Mouse (Mus musculus) frontal cortex, postnatal 25 days (tissue): Measurements from ENCODE around the gene Zfp526.

ENCODE experiments used
- DNase-seq, 2 experiments: peaks; one replicate each; pipeline ENCODE4 v3.0.0; 2022; ENCODE audit warnings: low spot score in 2 of 2

Zfp526 gene

GRCm38 (mm10) chr7:25221102-25221883 is at the start of gene Zfp526:
Gene Zfp526, plus strand, starts transcription at chr7:25221425.
- DNase-seq, result peak; percentile 90 to 95

GRCm38 (mm10) chr7:25172669-25173068 is 48.6 kb upstream of the Zfp526 start:
- DNase-seq, result no peak

- no peak for DNase-seq
These were observed 46.9 kb upstream of the Zfp526 start for GRCm38 (mm10) chr7:25174343-25174742.

GRCm38 (mm10) chr7:25178317-25178716 is 42.9 kb upstream of the Zfp526 start:
- DNase-seq, result no peak

GRCm38 (mm10) chr7:25178787-25179605 is 42.2 kb upstream of the Zfp526 start:
- DNase-seq, result no peak

GRCm38 (mm10) chr7:25179606-25180161 is 41.5 kb upstream of the Zfp526 start, which contains the start of gene Pou2f2:
Gene Pou2f2, minus strand, starts transcription at chr7:25179726.
- peak; percentile 64 to 74 for DNase-seq

- no peak for DNase-seq
These were observed 40.7 kb upstream of the Zfp526 start for GRCm38 (mm10) chr7:25180512-25180911.

GRCm38 (mm10) chr7:25181331-25181790 is 39.9 kb upstream of the Zfp526 start:
- no peak for DNase-seq

- DNase-seq, result no peak
These were observed 39.4 kb upstream of the Zfp526 start for GRCm38 (mm10) chr7:25181814-25182213.

- no peak for DNase-seq
These were observed 37.1 kb upstream of the Zfp526 start for GRCm38 (mm10) chr7:25184091-25184490.

- peak; percentile 89 for DNase-seq
These were observed 33.3 kb upstream of the Zfp526 start for GRCm38 (mm10) chr7:25187662-25188650.

GRCm38 (mm10) chr7:25190806-25191205 is 30.4 kb upstream of the Zfp526 start:
- no peak for DNase-seq

GRCm38 (mm10) chr7:25192110-25192509 is 29.1 kb upstream of the Zfp526 start:
- DNase-seq, result no peak

- DNase-seq, result no peak
These were observed 26.1 kb upstream of the Zfp526 start for GRCm38 (mm10) chr7:25195148-25195547.

- no peak for DNase-seq
These were observed 25.1 kb upstream of the Zfp526 start for GRCm38 (mm10) chr7:25196107-25196506.

- no peak for DNase-seq
These were observed 23.7 kb upstream of the Zfp526 start for GRCm38 (mm10) chr7:25197384-25198018.

GRCm38 (mm10) chr7:25203624-25204023 is 17.6 kb upstream of the Zfp526 start:
- DNase-seq, result no peak

- DNase-seq, result no peak
These were observed 15.7 kb upstream of the Zfp526 start for GRCm38 (mm10) chr7:25205355-25206093.

GRCm38 (mm10) chr7:25206094-25206830 is 15.0 kb upstream of the Zfp526 start:
- no peak for DNase-seq
